Mouse (Mus musculus): ENCODE results near the gene Pla2g15. TPM values are rescaled to one million over a fixed set of nuclear protein-coding genes. Genes with fewer than 3 reads are reported as not detected.

Pla2g15 gene
- polyA plus RNA-seq, 2 experiments from 2014 or later: 4.8 to 7.7 TPM

DNA sequence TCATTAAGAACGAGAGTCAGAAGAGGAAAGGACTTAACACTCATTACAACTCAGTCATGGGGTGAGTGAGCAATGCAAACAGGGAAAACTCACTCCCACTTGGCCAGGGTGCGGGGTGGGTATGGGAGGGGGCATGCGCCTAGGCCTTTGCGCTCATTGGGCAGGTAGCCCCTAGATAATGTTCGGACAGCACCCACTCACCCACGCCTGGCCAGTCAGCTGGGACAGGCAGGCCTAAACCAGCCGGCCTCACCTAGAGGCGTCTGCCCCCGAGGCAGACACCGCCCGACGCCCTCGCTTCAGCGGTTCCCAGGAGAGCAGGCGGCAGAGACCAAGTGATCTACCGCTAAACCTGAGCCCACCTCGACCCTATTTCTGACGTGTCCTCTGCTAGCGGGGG, 14.5 kb upstream of the Pla2g15 start:
- ATAC-seq: no peak

DNA sequence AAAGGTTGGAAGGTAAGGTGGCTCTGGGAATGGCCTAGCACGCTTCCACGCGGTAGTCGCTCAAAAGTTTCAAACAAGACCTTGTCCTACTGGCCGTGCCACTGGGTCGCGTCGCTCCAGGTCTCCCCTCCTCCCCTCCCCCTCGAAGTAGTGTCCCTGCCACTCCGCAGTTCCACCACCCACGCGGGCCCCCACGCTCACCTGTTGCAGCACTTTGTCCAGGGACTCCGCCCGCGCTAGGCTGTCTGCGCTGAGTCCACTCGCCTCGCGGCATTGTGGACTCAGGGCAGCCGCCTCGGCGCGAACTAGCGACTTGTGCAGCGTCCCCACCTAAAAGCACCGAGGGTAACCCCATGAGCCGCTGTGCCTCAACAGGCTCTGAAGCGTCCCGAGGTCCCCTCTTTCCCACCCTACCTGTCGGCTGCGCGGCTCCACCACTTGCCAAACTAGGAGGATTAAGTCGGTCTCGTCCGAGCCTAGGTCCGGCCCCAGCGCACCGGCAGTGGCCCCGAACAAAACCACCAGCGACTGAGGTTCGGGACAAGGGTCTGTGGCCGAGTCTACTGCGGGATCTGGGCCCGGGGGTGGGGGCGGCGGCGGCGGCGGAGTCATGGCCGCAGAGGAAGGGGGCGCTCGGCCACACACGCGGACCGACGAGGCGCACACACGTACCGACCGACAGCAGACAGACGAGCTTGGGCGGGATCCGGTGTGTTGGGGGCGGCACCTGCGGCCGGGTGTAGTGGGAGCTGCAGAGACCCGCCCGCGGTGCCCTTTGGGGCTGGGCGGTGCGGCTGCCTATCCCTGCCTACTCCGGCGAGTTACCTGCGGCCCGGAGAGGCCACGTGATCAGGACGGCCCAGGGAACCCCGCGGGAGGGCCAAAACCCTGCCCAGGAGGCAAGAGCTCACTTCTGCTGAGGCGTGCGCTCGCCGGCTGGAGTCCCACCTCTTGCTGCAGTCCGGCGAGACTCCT, 13.8 kb upstream of the Pla2g15 start, which contains the start of gene Esrp2:
Gene Esrp2 (minus strand): TSS at position 819 of the 975 bp plus-strand sequence.
- ATAC-seq: peak; percentile 31

DNA sequence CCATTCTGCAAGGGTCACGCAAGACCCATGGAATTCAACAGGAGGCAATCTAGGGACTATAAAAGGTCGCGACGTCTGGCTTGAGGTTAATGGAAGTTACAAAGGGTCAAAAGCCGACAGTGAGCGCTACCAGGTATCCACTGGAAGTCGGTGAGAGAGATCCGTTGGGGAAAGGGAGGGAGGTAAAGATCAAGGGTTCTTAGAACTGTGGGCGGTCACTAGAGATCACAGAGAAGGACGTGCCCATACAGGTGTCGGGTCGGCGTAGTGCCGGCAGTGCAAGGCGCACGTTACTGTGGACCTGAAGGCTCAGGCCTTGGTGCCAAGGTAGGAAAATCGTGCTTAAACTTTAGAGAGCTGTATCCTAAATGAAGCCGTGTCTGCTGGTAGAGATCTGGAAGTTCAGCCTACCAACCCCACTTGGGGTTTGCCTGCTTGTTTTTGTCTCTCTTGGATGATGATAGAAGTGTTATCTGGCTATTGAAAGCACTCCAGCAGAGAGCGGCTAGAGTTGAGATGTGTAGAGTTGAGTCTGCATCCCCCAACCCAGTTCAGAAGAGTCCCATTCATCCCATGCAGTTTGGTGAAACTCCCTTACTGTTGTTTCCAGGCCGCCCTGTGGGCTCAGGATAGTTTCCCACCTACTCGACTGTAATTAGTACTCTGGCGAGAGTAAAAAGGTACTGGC, 12.8 kb upstream of the Pla2g15 start:
- no peak for ATAC-seq

DNA sequence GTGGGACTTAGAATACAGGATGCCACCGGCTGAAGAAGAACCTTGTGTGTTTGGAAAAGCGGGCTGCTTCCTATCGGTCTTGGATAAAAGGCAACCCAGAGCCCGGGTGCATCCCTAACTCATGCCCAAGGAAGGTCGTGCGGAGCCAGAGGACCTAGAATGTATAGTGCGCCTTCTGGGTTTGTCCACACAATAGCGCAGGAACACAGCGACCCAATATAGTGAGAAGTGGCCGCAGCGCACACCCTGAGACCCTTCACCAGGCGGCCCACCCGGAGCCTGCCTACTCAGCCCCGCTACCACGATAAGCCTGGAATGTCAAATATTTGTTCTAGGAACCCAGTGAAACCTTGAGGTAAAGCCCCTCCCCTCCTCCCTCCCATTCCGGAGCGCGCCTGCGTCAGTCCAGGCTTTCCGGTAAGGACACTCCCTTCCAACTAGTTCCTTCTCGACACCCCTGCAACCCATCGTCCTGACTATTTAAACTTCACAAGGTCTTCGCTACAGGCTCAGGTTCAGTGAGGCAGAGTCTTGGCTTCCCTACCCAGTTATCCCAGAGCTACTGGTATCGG, 12.2 kb upstream of the Pla2g15 start:
- no peak for ATAC-seq

DNA sequence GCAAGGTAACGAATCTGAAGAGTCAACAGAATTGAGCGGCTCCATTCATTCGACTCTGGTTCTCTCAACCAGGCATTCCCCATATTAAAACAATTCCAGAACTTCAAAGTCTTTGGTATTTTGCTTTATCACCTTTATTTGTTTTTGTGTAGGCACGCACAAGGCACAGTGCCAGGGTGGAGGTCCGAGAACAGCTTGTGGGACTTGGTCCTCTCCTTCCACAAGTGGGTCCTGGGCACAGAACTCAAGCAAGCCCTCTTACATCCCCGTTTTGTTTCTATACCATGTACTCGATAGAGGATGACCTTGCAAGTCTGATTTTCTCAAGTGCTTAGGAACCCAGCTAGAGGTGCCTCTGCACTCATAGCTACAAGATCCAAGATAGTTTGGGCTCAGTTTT, 11.6 kb upstream of the Pla2g15 start:
- no peak for ATAC-seq

DNA sequence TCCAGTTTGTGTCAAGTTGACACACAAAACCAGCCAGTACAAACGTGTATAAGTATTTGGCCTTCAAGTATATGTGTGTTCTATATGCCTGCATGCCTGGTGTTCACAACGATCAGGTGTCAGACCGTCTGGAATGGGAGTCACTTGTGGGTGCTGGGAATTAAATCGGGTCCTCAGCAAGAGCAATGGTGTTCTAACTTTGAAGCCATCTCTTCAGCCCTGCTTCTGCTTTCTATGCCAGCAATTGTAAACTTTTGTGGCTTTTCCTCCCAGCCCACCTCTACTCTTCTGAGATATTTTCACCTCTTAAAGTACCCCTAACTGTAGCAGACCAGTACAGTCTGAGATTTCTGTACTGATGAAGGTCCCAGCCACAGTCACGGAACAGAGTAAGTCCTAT, 10.0 kb upstream of the Pla2g15 start:
- no peak for ATAC-seq

DNA sequence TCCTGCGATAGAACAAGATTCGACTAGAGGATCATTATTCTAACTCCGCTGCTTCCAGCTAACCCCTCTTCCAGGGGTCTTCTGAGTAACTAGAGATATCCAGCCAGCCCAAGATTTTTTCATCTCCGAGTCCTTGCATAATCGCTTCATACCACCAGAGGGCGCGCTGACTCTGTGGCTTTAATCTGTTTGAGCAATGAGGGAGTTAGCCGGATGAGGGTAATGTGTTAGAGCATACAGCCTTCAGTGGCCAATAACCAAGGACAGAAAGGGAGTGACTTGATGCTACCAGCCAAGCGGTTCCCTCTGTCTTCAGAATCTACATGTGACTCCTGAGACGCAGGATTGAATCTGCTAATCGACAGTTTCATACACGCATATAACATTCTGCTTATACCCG, 9.4 kb upstream of the Pla2g15 start:
- peak; percentile 82 for ATAC-seq

DNA sequence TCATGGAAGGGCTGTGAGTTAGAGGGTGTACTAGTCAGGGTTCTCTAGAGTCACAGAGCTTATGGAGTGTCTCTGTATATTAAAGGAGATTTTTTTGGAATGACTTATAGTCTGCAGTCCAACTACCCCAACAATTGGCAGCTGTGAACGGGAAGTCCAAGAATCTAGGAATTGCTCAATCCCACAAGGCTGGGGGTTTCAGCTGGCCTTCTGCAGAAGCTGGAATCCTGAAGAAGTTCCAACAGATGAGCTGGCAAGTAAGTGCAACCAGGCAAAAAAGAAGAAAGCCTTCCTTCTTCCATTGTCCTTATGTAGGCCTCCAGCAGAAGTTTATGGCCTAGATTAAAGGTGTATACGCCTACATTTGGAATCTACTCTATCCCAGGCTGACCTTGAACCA, 4.9 kb upstream of the Pla2g15 start:
- no peak for ATAC-seq

DNA sequence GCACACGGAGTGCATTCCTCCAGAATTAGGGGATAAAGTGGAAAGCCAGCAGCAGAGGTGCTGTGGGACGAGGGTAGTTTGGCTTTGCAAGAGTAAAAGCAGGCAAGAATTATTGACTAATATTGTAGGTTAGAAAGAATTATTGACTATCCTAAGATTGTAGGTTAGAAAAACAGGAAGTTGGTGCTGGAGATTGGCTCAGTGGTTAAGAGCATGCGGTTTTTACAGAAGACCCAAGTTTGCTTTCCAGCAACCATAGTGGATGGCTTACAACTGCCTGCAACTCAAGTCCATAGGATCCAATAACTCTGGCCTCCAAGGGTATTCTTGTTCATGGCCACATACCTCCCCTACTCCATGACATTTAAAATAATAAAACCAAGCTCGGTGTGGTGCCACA, 4.2 kb upstream of the Pla2g15 start:
- no peak for ATAC-seq

DNA sequence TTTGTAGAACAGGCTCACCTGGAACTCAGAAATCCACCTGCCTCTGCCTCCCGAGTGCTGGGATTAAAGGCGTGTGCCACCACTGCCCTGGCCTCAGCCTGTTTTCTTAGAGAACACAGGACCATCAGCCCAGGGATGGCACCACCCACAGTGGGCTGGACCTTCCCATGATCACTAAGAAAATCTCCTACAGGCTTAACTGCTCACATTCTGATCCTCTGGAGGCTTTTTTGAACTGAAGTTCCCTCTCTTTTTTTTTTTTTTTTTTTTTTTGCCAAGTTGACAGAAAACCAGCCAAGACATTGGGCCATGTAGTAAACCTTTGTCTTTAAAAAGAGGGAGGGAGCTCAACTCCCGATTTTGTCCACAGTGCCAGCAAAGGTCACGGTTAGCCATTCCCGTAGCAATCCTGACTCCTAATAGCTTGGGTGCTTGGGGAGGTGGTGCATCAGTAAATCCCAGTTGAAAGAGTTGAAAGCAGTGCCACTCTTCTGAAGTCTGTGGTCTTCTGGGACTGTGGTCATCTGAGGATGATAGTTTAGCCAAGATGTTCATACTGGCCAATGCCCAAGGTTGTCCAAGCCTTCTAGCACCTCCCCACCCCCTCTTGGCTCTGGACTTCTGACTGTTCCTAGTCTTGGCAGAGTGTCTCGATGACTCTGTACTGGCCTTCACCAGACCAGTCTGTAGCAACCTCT, 2.2 kb upstream of the Pla2g15 start:
- no peak for ATAC-seq

DNA sequence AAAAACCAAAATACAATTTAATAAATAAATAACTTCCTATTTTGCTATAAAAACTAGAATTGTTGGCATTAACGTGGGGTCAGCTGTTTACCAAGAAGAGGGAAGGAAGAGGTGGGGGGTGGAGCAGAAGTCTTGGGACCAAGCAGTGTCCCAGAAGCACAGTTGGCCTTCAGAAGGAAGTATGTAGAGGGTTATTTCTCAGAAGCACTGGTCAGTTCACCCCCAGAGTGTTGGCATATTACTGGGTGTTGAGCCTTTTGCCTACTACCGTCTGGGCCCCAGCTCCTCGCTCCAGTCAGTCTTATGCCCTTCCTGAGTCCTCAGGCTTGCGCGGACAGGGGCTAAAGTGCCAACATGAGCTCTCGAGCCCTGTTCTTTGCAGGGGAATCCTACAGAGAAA, 1.2 kb upstream of the Pla2g15 start:
- no peak for ATAC-seq

DNA sequence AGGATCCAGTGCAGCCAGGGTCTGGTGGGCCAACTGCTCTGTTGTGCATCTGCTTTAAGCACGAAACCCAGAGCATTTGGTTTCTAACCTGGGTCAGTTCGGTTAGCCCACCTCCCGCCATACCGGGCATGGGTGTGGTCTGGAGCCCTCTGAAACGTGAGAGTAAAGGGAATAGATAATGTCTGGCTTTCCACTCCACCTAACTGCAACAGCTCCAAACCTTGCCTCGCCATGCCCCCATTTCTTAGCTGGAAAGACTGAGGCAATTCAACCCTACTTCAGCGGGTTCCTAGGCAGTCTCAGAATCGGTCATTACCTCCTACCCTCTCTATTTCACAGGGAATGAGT, 428 bp downstream of the Pla2g15 start:
- no peak for ATAC-seq

DNA sequence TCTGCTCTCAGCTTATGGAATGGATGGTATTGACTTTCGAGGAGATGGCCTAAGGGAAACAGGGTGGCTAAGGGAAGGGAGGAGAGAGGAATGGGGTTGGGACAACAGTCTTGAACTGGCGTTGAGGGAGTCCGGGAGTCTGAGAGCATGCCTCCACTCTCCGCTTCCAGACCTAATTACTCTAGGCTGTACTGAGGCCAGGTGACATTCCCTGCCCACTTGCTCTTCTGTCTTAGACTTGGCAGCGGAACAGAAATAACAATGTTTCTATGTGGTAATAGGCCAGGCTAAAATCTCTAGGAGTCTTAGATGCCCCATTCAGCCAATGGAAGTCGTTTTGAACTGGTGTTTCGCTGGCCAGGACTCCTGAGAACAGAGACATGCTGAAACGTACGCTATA, 842 bp downstream of the Pla2g15 start:
- ATAC-seq: no peak

DNA sequence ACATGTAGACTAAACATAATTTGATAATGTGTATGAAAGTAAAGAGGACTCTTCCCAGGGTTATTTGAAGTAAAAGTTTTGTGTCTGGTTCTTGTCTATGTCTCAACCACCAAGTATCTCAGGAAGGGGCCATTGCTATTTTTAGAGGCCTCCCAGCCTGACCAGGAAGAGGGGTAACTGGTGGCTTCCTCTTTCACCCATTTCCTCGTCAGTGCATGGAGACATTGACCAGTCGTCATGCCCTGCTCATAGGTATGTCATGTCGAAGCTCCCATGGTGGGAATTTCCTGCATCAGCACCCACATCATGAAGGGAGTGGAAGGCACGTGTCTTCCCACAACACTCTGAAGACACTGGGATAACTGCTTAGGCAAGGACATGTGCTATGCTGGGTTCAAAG, 2.7 kb downstream of the Pla2g15 start:
- no peak for ATAC-seq

DNA sequence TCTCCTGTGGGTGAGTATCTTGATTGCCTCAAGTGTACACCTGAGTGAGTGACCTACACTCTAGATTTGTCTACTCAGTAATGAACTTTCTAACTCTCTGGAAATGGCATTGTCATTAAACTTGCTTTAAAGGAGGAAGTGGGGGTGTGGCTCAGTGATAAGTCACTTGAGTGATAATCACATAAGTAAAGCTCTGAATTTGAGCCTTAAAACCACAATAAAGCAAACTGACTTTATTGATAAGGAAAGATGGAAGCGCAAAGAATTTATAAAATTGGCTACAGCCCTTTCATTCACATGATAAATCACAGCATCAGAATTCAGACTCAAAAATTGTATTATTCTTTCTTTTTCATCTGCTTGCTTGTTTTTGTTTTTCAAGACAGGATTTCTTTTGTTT, 7.2 kb downstream of the Pla2g15 start:
- no peak for ATAC-seq

DNA sequence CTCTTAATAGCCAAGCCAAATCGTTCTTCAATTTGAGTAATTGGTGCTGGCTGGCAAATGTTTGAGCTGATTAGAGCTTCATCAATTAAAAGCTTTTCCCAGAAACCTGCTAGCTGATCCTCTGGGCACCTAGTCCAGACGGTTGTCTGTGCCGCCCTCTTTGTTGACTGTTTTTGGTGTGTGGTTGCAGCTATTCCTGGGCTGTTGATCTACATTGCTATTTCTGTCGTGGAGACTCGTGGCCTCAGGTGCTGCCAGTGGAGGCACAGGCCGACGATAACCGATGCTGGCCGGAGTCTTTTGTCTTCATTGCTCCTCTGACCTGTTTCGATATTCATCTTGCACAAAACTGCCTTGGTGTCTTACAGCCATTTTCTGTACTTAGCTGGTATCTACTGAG, 8.2 kb downstream of the Pla2g15 start:
- no peak for ATAC-seq

DNA sequence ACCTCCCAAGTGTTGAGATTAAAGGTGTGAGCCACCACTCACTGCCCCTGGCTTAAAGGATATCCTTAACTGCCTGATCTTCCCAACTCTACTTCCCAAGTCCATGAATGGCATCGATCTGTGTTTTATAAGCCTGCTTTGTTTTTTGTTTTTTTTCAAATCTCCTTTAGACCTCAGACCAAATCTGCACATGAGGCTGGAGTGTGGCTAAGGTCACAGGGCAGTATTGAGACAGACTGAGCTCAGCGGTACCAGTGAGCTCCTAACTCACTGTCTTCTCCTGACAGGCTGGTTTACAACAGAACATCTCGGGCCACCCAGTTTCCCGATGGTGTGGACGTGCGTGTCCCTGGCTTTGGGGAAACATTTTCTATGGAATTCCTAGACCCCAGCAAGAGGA, 9.7 kb downstream of the Pla2g15 start:
- no peak for ATAC-seq

DNA sequence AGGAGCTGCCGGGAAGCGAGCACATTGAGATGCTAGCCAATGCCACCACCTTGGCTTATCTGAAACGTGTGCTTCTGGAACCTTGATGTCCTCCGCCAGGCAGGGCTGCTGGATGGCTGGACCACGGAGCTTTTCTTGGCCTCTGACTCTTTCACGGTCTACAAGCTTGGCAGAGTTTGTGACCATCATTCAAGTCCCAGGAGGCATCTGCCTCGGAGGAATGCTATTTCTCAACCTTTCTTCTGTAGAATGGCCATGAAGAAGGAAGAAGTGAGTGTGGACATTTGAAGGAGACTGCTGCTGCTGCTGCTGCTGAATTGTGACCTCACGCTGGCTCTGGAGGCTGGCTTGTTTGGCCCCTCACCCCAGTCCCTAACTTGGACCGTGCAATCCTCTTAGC, 13.1 kb downstream of the Pla2g15 start:
- no peak for ATAC-seq

DNA sequence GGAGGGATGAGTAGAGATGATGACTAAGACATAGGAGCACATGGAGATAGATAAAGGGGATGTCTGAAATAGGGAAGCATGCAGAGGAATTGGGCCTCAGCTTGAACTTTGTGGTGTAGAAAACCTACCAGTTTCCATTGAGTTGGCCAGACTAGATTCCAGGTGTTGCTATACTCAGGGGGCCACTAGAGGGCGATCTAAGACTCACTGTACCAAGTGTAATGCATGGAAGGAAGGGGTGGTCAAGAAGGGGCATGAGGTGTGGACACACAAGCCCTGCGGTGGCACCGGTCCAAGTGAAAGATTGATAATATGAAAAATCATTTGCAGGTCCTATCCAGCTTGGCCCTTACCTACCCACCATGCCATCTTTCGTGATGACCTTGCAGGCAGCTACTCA, 15.3 kb downstream of the Pla2g15 start:
- no peak for ATAC-seq

DNA sequence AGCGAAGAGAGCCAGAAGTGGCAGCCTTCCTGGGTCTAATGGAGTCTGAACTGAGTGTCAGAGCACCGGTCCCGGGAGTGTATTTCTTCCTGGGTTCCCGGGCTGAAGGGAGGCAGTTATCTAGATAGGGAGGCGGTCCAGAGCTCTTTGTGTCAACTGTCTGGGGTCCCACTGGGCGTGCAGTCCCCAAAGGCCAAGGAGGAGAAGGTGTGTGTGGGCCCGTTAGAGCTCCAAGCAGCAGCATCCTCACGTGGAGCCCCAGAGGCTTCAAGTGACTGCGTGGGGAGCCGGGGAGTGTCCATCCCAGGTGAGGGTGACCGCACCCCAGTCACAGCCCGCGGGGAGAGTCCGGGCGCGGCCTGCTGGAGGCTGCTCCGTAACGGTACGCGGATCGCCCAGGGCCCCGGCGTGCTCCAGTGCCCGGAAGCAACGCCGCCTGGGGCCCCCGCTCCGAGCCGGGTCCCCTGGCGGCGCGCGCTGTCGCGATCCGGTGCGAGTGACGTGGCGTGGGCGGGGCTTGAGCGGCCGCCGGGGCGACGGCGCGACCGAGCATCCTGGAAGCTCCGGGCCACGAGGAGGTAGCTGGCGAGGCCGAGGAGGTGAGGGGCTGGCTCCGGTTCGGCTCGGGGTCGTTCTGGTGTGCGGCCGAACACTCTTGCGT, 18.3 kb downstream of the Pla2g15 start, which contains the start of gene Slc7a6:
Gene Slc7a6 (plus strand): TSS at position 502 of the 661 bp plus-strand sequence.
- peak; percentile 88 for ATAC-seq

DNA sequence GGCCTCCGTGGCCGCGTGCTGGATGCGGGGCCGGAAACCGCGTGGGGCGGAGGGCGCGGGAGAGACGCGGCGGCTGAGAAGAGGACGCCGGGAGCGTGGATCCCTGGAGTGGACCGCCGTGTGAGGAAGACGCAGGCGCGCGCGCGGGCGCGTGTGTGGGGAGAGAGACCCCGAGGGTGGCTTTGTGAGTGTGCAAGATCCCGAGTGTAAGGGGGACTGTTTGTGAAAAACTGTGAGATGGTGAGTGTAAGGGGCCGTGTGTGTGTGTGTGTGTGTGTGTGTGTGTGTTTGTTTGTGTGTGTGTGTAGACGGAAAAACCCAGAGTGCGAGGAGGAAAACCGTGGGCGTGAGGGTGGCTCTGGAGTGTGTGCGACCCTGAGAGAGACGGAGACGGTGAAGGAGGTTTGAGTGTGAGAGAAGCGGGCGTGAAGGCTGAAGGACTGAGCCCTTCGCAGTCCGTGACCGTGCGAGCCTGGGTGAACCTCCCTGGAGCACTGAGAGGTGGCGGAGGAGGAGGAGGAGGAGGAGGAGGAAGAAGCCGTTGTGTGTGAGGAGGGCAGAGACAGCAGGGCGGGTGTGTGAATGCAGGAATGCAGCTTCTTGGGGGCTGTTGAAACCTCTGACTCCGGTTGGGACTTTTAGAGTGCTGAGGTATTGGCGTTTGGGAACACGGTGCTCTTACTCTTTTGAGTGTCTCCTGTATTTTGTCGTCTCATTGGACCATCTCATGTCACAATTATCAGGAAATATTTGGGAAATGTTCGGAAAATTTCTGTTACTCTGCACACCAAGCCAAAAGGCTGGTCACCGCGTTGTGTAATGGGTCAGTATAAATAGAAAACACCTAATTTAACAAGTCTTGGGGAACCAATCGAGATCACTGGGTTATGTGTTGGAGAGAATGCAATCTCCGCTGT, 19.1 kb downstream of the Pla2g15 start:
- ATAC-seq: peak; percentile 23
